Mouse (Mus musculus): ENCODE results near the gene Pcsk7.
A peak's percentile ranks its signal among the peaks of the same experiment; 100 is the strongest.

Gene Pcsk7

DNA sequence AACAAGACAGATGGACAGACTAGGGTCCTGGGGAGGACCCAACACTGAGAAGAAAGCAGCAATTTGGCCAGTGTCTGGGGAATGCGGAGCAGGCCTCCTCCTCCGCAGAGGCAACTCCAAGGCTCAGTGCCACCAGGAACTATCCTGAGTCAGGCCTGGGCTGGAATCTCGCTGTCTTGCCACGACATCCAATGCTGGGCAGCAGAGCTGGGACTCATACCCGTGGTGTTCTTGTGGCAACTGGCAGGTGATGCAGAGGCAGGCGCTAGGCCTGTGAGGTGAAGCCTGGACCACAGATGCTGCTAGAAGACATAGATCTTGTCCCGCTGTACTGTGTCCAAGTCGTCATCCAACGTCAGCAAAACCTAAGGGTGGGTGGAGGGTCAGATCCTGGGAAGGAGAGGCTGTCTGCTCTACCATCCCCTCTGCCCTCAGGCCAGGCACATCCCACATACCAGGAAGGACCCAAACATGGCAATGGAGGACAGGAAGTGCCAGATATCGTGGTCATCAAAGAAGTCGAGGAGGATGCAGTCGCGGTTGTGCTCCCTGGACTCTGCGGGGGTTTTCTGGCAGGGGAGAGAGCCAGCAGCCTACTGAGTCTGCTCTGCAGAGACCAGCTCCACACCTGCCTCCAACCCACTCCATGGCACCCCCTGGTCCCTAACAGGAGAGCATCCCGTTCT, 32.8 kb downstream of the Pcsk7 start:
- DNase-seq (ENCODE audit: low read depth, low spot score): no peak

DNA sequence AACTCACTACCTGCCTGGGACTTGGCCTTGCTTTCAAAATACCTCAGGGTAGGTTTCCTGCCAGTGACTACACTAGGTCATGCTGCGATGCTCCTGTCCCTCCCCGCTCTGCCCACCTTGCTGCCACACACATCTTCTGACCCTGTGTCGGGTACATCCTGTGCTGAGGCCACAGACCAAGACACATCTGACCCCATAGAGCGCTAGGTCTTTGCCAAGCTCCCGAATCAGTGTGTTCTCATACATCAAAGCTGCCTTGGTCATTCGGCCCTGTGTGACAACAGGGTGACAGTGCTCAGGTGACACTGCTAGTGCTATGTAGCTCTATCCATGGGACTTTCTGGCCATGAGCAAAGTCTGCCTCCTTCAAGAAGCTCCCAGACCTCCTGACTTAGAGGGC, 33.5 kb downstream of the Pcsk7 start:
- DNase-seq (ENCODE audit: low read depth, low spot score): no peak

- peak; percentile 29 for DNase-seq (ENCODE audit: low read depth, low spot score)
Measured at GRCm38 (mm10) chr9:45941329-45941888, 35.1 kb downstream of the Pcsk7 start.

- DNase-seq (ENCODE audit: low read depth, low spot score): no peak
Measured at GRCm38 (mm10) chr9:45942464-45942863, 36.2 kb downstream of the Pcsk7 start.

GRCm38 (mm10) chr9:45942916-45943315, 36.6 kb downstream of the Pcsk7 start:
- DNase-seq (ENCODE audit: low read depth, low spot score): no peak

DNA sequence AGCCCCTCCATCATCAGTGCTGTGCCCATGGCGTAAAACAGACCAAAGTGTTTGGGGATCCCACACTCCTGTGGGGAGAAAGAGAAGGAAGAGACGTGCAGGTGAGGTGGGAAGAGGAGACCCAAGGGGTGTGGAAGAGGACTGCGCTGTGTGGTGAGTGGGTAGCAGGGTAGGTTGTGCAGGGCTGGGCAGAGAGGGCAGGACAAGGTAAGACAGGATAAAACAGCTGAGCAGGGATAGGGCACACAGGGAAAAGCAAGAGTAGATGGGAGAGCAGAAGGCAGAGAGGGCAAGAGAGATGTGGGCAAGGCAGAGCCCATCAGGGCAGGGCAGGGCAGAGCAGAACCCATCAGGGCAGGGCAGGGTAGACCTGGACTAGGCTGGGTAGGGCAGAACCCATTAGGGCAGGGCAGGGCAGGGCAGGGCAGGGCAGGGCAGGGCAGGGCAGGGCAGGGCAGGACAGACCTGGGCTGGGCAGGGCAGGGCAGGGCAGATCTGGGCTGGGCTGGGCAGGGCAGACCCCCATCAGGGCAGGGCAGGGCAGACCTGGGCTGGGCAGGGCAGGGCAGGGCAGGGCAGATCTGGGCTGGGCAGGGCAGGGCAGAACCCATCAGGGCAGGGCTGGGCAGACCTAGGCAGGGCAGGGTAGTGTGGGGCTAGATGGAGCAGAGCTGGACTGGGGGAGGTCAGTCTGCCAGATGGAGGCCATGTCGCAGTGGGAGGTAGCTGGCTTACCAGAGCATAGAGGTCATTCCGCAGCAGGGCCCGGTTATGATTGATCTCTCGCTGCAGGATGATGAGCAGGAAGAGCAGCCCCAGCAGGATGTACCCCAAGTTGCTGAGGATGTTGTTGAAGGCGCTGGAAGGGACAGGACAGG, 37.6 kb downstream of the Pcsk7 start:
- no peak for DNase-seq (ENCODE audit: low read depth, low spot score)

- no peak for DNase-seq (ENCODE audit: low read depth, low spot score)
Measured at GRCm38 (mm10) chr9:45944506-45945400, 38.5 kb downstream of the Pcsk7 start.

DNA sequence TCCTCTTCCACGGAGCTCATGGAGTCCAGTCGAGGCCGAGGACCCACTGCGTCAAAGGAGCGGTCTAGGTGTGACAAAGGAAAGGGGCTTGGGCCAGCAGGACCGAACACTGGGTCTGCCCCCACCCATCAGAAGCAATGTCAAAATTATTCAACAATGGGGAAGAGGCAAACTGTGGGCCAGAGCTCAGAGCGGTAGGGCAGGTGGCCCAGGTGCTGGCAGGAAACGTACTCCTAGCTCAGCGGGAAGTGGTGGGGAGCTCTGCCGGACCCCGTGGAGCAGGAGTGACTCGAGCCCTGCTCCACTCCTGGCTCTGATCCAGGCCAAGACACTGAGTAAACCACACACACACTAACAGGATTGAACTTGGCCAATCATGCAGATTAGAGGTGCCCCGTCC, 39.4 kb downstream of the Pcsk7 start:
- no peak for DNase-seq (ENCODE audit: low read depth, low spot score)

DNA sequence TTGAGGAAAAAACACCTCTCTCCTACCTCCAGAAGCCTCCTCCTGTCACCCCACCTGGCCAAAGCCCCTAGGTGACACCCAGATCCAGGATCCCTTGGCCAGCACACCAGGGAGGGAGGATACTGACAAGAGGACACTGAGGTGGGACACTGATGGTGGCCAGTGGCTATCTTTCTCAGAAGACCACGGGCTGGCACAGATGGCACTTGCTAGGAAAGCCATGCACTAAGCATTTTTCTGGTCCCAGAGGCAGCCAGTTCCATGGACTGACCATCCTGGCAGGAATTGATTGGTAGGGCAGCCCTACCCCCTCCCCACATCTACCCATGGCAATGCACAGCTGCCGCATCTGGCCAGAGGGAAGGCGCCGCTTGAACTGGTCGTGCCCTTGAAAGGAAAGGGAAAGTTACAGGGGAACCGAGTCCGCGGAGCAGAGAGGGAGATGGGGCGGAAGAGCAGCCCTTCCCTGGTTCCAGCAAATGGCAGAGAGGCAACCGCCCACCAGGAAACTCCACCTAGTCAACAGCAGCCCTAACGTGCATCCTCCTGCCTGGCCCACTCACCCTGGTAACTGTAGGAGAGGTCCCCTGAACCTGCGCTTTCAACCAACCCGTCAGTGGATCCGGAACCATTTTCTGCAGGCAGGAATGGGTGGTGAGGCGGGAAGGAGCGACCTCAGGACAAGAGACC, 40.0 kb downstream of the Pcsk7 start:
- DNase-seq (ENCODE audit: low read depth, low spot score): no peak

- no peak for DNase-seq (ENCODE audit: low read depth, low spot score)
Measured at GRCm38 (mm10) chr9:45946872-45947183, 40.5 kb downstream of the Pcsk7 start.

GRCm38 (mm10) chr9:45952057-45952456, 45.8 kb downstream of the Pcsk7 start:
- no peak for DNase-seq (ENCODE audit: low read depth, low spot score)

DNA sequence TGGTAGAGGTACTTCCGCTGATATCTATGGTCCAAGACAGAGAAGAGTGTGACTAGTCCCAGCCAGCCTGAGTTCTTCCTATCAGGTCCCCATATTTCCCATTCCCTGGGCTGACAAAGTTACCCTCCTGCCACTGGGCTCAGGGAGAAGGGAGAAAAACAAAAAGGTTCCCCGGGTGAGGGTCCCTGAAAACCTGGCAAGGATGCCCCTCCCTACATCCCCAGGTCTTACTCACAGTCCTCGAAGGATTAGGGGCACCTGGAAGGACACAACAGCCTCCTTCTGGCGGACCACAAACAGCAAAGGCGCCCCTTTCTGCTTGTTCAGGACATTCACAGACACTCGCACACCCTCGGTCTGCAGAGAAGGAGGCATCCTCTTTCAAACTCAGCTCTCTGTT, 46.6 kb downstream of the Pcsk7 start:
- no peak for DNase-seq (ENCODE audit: low read depth, low spot score)

DNA sequence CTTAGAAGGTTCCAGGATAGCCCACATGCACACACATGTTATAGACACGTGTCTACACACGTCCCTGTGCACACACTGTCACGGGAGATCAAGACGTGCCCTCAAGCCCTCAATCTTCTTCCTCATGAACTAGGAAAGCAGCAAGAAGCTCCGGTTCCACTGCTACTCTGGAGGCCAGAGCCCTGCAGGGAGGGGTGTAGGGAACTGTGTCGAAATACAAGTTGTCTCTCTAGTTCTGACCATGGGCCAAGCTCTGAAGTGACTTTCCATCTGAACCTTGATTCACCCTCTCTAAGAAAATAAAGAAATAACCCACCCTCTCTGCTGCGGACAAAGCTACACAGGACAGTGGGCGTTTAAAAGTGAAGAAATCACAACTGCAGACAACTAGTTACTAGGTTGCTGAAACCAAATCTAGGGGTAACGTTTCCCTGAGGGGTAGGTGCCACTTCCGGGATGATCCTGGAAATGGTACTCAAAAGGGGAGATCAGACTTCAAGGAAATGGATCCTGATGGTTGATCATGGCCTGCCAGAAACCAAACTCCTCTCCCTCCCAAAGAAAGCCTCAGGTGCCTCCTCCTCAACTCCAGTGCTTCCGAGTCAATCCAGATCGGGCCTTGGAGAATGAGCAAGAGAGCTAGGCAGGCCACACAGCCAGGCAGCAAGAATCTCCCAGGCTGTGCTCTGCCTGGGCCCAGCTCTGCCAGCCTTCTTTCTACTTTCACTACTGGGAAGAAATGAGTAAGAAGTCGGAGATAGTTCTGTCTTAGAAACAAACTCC, 47.4 kb downstream of the Pcsk7 start:
- no peak for DNase-seq (ENCODE audit: low read depth, low spot score)

GRCm38 (mm10) chr9:45954294-45955106, 48.2 kb downstream of the Pcsk7 start:
- peak; percentile 44 for DNase-seq (ENCODE audit: low read depth, low spot score)

- peak; percentile 73 for DNase-seq (ENCODE audit: low read depth, low spot score)
Measured at GRCm38 (mm10) chr9:45955107-45955963, 49.0 kb downstream of the Pcsk7 start, which contains the start of gene Sidt2. Gene Sidt2 (minus strand): TSS chr9:45955258.

- DNase-seq (ENCODE audit: low read depth, low spot score): no peak
Measured at GRCm38 (mm10) chr9:45958023-45958670, 51.9 kb downstream of the Pcsk7 start.

DNA sequence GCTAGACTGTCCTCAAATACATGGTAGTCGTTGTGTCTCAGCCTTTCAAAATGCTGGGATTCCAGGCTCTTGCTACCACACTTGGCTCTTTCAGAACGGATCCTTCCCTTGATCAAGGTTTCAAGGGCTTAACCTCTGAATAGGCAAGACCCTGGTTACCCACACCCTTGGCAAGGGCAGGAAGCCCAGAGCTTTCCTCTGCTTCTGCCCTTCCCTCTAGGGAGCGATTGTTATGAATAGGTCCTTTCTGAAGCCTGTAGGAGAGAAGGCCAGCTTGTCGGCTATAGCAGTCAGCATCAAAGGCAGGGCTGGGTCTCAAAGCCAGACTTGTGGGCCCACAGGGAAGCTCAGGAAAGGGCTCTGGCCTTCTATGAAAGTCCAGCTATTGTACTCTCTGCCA, 52.6 kb downstream of the Pcsk7 start:
- DNase-seq (ENCODE audit: low read depth, low spot score): no peak

GRCm38 (mm10) chr9:45959661-45960060, 53.4 kb downstream of the Pcsk7 start:
- no peak for DNase-seq (ENCODE audit: low read depth, low spot score)
